Mouse (Mus musculus) heart, adult 11 months (tissue): ENCODE measurements around the gene Atg4d.
A peak's percentile ranks its signal among the peaks of the same experiment; 100 is the strongest.
"Not testable (repeated sequence)": the region's sequence is repeated elsewhere in the genome, so short reads cannot be mapped to it uniquely, and the experiment has no call there.

Source experiments
- DNase-seq: peaks from one replicate; pipeline ENCODE4 v3.0.0; 2022

Gene Atg4d

DNA sequence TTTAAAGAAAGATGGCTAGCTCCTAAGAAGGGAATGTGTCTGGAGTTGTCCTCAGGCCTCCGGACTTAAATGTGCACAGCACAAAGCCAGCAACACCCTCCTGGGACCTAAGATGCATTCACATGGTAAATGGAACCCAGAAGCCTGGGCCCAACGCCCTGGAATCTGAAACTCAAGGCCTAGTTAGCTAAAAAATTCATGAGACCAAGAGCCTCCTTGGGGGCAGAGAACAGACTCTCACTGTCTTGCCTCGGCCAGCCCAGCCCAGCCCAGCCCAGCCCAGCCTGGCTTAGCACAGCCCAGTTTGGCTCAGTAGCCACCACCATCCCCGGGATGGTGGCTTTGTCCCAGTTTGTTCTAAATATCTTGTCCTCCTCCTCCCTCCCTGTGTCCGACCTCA lies 50.3 kb downstream of the Atg4d start:
- DNase-seq: peak; percentile 85

DNA sequence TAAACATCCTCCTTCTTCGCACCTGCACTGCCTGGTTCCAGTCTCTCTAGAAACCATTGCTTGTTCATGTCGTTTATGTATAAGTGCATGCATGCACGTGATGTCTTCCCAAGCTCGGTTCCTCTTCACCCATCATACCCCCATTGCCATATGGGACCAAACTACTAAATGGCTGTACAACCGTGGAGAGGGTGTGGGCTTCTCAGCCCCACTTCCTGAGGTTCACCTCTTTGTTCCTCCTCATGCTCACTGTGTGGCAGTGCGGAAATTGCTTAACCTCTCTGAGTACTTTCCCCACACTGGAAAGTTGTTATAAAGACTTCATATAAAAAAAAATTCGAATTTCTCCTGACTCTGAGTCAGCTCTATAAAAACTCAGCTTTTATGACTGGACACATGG lies 51.6 kb downstream of the Atg4d start:
- DNase-seq: no peak

DNA sequence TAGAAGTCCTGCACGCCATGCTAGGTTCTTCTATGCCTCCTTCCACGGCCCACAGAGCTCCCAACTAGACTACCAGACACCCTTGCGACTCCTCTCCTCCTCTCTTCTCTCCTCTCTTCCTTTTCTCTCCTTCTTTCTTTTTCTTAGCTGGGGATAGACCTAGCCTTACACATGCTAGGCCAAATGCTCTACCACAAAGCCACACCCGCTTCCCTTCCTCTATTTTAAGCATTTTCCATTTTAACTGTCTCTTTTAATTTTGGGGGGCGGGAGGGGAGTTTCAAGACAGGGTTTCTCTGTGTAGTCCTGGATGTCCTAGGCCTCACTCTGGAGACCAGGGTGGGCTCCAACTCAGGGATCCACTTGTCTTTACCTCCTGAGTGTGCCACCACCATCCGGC lies 53.7 kb downstream of the Atg4d start:
- DNase-seq: no peak

DNA sequence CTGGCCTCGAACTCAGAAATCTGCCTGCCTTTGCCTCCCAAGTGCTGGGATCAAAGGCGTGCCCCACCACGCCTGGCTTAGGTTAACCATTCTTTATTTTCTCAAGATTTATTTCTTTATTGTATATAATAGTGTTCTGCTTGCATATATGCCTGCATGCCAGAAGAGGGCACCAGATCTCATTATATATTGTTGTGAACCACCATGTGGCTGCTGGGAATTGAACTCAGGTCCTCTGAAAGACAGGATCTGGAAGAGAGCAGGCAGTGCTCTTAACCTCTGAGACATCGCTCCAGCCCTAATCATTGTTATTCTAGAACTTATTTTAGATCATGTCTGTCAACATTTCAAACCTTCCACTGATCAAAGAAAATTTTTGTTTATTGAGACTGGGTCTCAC lies 54.4 kb downstream of the Atg4d start:
- DNase-seq: no peak

DNA sequence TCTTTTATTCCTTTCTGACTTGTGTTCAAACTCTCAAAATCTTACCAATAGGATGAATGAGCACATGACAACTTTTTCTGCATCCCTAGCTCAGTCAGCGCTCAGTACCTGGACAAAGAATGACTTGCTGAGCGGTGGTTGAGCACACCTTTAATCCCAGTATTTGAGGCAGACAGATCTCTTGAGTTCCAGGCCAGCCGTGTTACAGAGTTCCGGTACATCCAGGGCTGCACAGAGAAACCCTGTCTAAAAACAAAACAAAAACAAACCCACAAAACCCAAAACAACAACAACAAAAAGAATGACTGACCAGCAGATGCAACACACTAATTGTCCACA lies 55.2 kb downstream of the Atg4d start:
- no peak for DNase-seq

- peak; percentile 98 for DNase-seq
Observed at GRCm38 (mm10) chr9:21320619-21321512, 55.8 kb downstream of the Atg4d start, which contains the start of gene Slc44a2. Gene Slc44a2 (plus strand): TSS chr9:21320698.

DNA sequence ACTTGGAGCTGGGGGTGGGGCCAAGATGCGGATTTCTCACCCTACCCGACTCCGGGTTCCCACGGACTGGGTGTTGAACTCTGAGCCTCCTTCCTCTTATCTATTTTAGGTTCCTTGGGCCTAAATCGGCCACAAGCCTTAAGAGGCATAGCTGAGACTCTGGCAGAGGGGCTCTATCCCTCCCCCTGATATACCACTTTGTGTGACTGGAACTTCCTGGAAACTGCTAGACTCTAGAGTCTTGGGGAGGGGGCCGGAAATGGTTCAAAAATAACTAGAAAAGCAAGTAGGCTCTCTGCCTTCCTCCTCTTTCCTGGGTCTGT lies 56.4 kb downstream of the Atg4d start:
- peak; percentile 97 for DNase-seq

DNA sequence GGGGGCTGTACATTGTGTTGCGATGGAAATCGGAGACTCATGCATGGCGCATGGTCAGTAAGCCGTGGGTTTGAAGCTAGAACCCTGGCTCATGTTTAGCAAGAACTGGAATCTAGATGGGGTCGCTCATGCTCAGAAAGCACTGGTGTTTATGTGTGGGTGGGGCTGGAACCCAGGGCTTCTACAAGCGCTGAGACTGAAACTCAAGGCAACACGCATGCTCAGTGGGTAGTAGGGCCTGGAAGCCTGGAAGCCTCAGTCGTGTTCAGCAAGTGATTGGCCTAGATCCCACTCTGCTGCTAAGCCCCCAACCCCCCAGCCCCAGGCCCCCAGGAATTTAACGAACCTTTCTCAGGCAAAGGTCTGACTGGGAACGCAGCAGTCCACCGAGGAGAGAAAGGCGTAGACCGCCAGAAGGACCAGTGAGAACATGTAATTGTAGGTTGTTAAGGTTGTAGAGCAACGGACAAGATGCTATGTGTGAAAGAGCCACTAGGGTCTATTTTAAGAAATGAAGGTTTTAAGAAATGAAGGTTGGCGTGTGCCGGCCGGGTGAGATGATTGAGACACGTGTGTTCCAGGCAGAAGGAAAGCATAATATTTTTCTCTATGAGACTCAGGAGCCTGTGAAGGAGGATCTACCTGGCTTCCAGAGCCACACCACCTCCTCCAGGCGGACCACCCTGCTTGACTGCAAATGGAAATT lies 57.3 kb downstream of the Atg4d start:
- peak; percentile 88 for DNase-seq

DNA sequence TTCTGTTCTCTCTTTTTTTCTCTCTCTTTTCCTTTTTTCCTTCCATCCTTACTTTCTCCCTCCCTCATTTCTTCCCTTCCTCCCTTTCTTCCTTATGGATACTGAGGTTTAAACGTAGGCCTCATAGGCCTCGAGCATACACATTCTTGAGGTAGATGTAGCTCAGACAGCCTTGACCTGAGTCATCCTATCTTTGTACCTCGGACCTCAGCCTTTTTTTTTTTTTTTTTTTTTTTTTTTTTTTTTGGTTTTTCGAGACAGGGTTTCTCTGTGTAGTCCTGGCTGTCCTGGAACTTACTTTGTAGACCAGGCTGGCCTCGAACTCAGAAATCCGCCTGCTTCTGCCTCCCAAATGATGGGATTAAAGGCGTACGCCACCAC lies 57.8 kb downstream of the Atg4d start:
- not testable (repeated sequence) for DNase-seq

DNA sequence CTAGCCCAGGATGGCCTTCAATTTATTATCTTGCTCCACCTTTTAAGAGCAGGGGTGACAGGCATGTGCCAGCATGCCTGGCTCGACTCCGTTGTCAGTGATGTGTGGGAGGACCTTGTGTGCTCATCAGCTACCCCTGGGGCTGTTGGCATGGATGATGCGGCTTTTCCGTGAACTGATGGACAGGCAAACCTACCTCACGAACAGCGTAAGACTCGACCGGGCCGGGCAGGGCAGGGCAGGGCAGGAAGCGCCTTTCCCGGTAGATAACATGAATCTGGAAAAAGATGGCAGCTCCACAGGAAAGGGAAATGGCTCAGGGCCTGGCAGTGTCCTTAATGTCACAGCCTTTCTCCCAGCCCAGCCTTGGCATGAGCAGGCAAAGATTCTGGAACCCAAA lies 59.2 kb downstream of the Atg4d start:
- peak; percentile 93 for DNase-seq
